Mouse (Mus musculus) MEL (cell line): ENCODE results near the gene Ak5. TPM values are rescaled to one million over a fixed set of nuclear protein-coding genes. Genes with fewer than 3 reads are reported as not detected.
A peak's percentile ranks its signal among the peaks of the same experiment; 100 is the strongest.

Experiments
- DNase-seq: peaks from one replicate; pipeline ENCODE4 v3.0.0; 2011; ENCODE audit warnings: low read depth, low spot score
- H3K27ac ChIP-seq: 2 replicates; pipeline ENCODE4 v1.5.1; 2012; ENCODE audit warnings: low read depth, mild to moderate bottlenecking, control low read depth, low read length, moderate library complexity; ENCODE audit not compliant: control insufficient read depth
- H3K27me3 ChIP-seq, 2 experiments: fragments of 150-350 bp in 1 of 2; sonication (generic) in 1 of 2; 2 replicates each; pipeline ENCODE4 v1.6.1; 2012; ENCODE audit warnings: low read length in 2 of 2, mild to moderate bottlenecking in 2 of 2, improper control_type of control experiment in 1 of 2, moderate library complexity in 1 of 2; ENCODE audit not compliant: insufficient read depth in 2 of 2, control insufficient read depth in 1 of 2
- H3K36me3 ChIP-seq, 2 experiments: 2 replicates each; pipeline ENCODE4 v1.6.1; 2012 to 2014; ENCODE audit warnings: low read length in 2 of 2, improper control_type of control experiment in 1 of 2, inconsistent platforms in 1 of 2, mild to moderate bottlenecking in 1 of 2; ENCODE audit not compliant: insufficient read depth in 2 of 2, control insufficient read depth in 1 of 2
- H3K4me1 ChIP-seq, 2 experiments: fragments of 150-350 bp in 1 of 2; sonication (generic) in 1 of 2; 2 replicates each; pipeline ENCODE4 v1.6.1; 2012; ENCODE audit warnings: low read length in 2 of 2, improper control_type of control experiment in 1 of 2, mild to moderate bottlenecking in 1 of 2; ENCODE audit not compliant: insufficient read depth in 2 of 2, control insufficient read depth in 1 of 2
- H3K4me3 ChIP-seq, 2 experiments: fragments of 150-350 bp in 1 of 2; sonication (generic) in 1 of 2; 2 replicates each; pipeline ENCODE4 v1.5.1; 2012; ENCODE audit warnings: low read depth in 2 of 2, low read length in 2 of 2, mild to moderate bottlenecking in 2 of 2, moderate library complexity in 2 of 2, control low read depth in 1 of 2, improper control_type of control experiment in 1 of 2; ENCODE audit not compliant: control insufficient read depth in 1 of 2, insufficient read depth in 1 of 2
- H3K79me2 ChIP-seq: 2 replicates; pipeline ENCODE4 v1.6.1; 2012; ENCODE audit warnings: mild to moderate bottlenecking, low read length, moderate library complexity; ENCODE audit not compliant: control insufficient read depth, poor library complexity, insufficient read depth
- H3K9ac ChIP-seq: 2 replicates; pipeline ENCODE4 v1.6.1; 2012; ENCODE audit warnings: low read depth, mild to moderate bottlenecking, control low read depth, low read length, moderate library complexity; ENCODE audit not compliant: control insufficient read depth, poor library complexity, severe bottlenecking
- H3K9me3 ChIP-seq: fragments of 150-350 bp; sonication (generic); replicated peaks from 2 replicates; pipeline ENCODE4 v1.6.1; 2012; ENCODE audit warnings: mild to moderate bottlenecking, low read length, improper control_type of control experiment, moderate library complexity; ENCODE audit not compliant: insufficient read depth
- CTCF ChIP-seq, 3 experiments: IDR thresholded peaks in 2 of 3; conservative IDR thresholded peaks in 1 of 3; 2 replicates each; pipeline ENCODE4 v1.5.1; 2011 to 2012; ENCODE audit warnings: low read length in 3 of 3, low read depth in 2 of 3, mild to moderate bottlenecking in 2 of 3, improper control_type of control experiment in 1 of 3, inconsistent platforms in 1 of 3, mixed read lengths in 1 of 3, moderate library complexity in 1 of 3; ENCODE audit not compliant: control insufficient read depth in 1 of 3, insufficient read depth in 1 of 3, poor library complexity in 1 of 3, severe bottlenecking in 1 of 3
- E2F4 ChIP-seq: IDR thresholded peaks from 2 replicates; pipeline ENCODE4 v1.6.1; 2011; ENCODE audit warnings: low read depth, low read length, improper control_type of control experiment, borderline replicate concordance
- EP300 ChIP-seq, 2 experiments: IDR thresholded peaks; 2 replicates each; pipeline ENCODE4 v1.6.1; 2011; ENCODE audit warnings: improper control_type of control experiment in 2 of 2, low read length in 2 of 2, low read depth in 1 of 2, mild to moderate bottlenecking in 1 of 2
- ETS1 ChIP-seq: IDR thresholded peaks from 2 replicates; pipeline ENCODE4 v1.6.1; 2012; ENCODE audit warnings: low read depth, mild to moderate bottlenecking, inconsistent platforms, low read length, improper control_type of control experiment, moderate library complexity
- GABPA ChIP-seq: IDR thresholded peaks from 2 replicates; pipeline ENCODE4 v1.6.1; 2012; ENCODE audit warnings: low read depth, mild to moderate bottlenecking, inconsistent platforms, low read length, improper control_type of control experiment, moderate library complexity
- GATA1 ChIP-seq: IDR thresholded peaks from 2 replicates; pipeline ENCODE4 v1.6.1; 2011; ENCODE audit warnings: low read depth, low read length, improper control_type of control experiment
- HCFC1 ChIP-seq: IDR thresholded peaks from 2 replicates; pipeline ENCODE4 v1.6.1; 2012; ENCODE audit warnings: low read depth, mild to moderate bottlenecking, inconsistent platforms, low read length, improper control_type of control experiment, moderate library complexity
- KAT2A ChIP-seq: conservative IDR thresholded peaks from 2 replicates; pipeline ENCODE4 v1.6.1; 2012; ENCODE audit warnings: low read depth, low read length, improper control_type of control experiment, inconsistent platforms
- MAX ChIP-seq: IDR thresholded peaks from 2 replicates; pipeline ENCODE4 v1.6.1; 2011; ENCODE audit warnings: low read length, improper control_type of control experiment
- MAZ ChIP-seq: IDR thresholded peaks from 2 replicates; pipeline ENCODE4 v1.6.1; 2012; ENCODE audit warnings: low read depth, mild to moderate bottlenecking, inconsistent platforms, low read length, improper control_type of control experiment
- MXI1 ChIP-seq: IDR thresholded peaks from 2 replicates; pipeline ENCODE4 v1.6.1; 2011; ENCODE audit warnings: mild to moderate bottlenecking, low read depth, low read length, improper control_type of control experiment
- MYB ChIP-seq: IDR thresholded peaks from 2 replicates; pipeline ENCODE4 v1.6.1; 2011; ENCODE audit warnings: mild to moderate bottlenecking, low read depth, low read length, improper control_type of control experiment
- MYC ChIP-seq: IDR thresholded peaks from 2 replicates; pipeline ENCODE4 v1.6.1; 2011; ENCODE audit warnings: low read depth, mild to moderate bottlenecking, low read length, improper control_type of control experiment, moderate library complexity
- NELFE ChIP-seq: IDR thresholded peaks from 2 replicates; pipeline ENCODE4 v1.6.1; 2011; ENCODE audit warnings: low read depth, low read length, improper control_type of control experiment
- POLR2A ChIP-seq, 2 experiments: IDR thresholded peaks; 2 replicates each; pipeline ENCODE4 v1.6.1; 2011 to 2012; ENCODE audit warnings: low read length in 2 of 2, mild to moderate bottlenecking in 2 of 2, control low read depth in 1 of 2, improper control_type of control experiment in 1 of 2, low read depth in 1 of 2, moderate library complexity in 1 of 2; ENCODE audit not compliant: control insufficient read depth in 1 of 2, insufficient read depth in 1 of 2, poor library complexity in 1 of 2
- RAD21 ChIP-seq: IDR thresholded peaks from 2 replicates; pipeline ENCODE4 v1.6.1; 2011; ENCODE audit warnings: mild to moderate bottlenecking, low read depth, low read length, improper control_type of control experiment
- SIN3A ChIP-seq: IDR thresholded peaks from 2 replicates; pipeline ENCODE4 v1.6.1; 2012; ENCODE audit warnings: low read length, improper control_type of control experiment, inconsistent platforms
- SMC3 ChIP-seq: IDR thresholded peaks from 2 replicates; pipeline ENCODE4 v1.6.1; 2011; ENCODE audit warnings: low read depth, low read length, improper control_type of control experiment
- USF1 ChIP-seq: IDR thresholded peaks from 2 replicates; pipeline ENCODE4 v1.6.1; 2014; ENCODE audit warnings: low read depth, mild to moderate bottlenecking, inconsistent platforms, low read length, improper control_type of control experiment, moderate library complexity
- USF2 ChIP-seq, 2 experiments: IDR thresholded peaks; 2 replicates each; pipeline ENCODE4 v1.6.1; 2011 to 2012; ENCODE audit warnings: improper control_type of control experiment in 2 of 2, low read length in 2 of 2, borderline replicate concordance in 1 of 2, inconsistent platforms in 1 of 2, low read depth in 1 of 2, mild to moderate bottlenecking in 1 of 2; ENCODE audit not compliant: insufficient read depth in 1 of 2
- ZKSCAN1 ChIP-seq: IDR thresholded peaks from 2 replicates; pipeline ENCODE4 v1.6.1; 2012; ENCODE audit warnings: low read depth, mild to moderate bottlenecking, inconsistent platforms, low read length, improper control_type of control experiment, moderate library complexity
- ZNF384 ChIP-seq: IDR thresholded peaks from 2 replicates; pipeline ENCODE4 v1.6.1; 2012; ENCODE audit warnings: low read depth, mild to moderate bottlenecking, inconsistent platforms, low read length, improper control_type of control experiment
- polyA plus RNA-seq, 2 experiments: library from polyadenylated mRNA; stranded (reverse) in 1 of 2; unstranded in 1 of 2; fragments of >175 nt in 1 of 2; fragments of >200 nt in 1 of 2; gene quantifications; 2 replicates each; pipeline versions ENCODE4 v1.2.1 to v1.2.4; 2012; ENCODE audit warnings: low replicate concordance in 2 of 2, low read depth in 1 of 2; ENCODE audit not compliant: insufficient read length in 2 of 2, insufficient read depth in 1 of 2, missing spikeins in 1 of 2
- total RNA-seq: library from RNA; depleted of rRNA; stranded (reverse); fragments of 300-350 nt; gene quantifications from 2 replicates; pipeline ENCODE4 v1.2.3, GENCODE M21; 2012

The Ak5 gene
- total and polyA plus RNA-seq, 3 experiments = 0.06 to 0.31 TPM; not detected in 1

GRCm38 (mm10) chr3:152457308-152458035 lies 210.7 kb downstream of the Ak5 start (continued):
- no peak for TF ChIP-seq POLR2A (IDR thresholded peaks at IDR 0.05; ENCODE audit: control insufficient read depth in 1 of 2, insufficient read depth in 1 of 2, low read depth in 1 of 2, low read length in 2 of 2, poor library complexity in 1 of 2)
- TF ChIP-seq MXI1 = peak; percentile 74
- no peak for TF ChIP-seq ZKSCAN1
- no peak for TF ChIP-seq RAD21
- TF ChIP-seq MYB = peak; percentile 38; the same call in 1 of the 2 replicates
- TF ChIP-seq KAT2A = no peak
- TF ChIP-seq E2F4 = no peak
- TF ChIP-seq SMC3 = no peak
- TF ChIP-seq GATA1 = peak; percentile 97
- TF ChIP-seq SIN3A = peak; percentile 90
- peak; percentile 96 to 98 for TF ChIP-seq EP300 (IDR thresholded peaks at IDR 0.05; ENCODE audit: low read depth in 1 of 2, low read length in 2 of 2)
- TF ChIP-seq ZNF384 = no peak
- TF ChIP-seq CTCF (IDR thresholded peaks at IDR 0.05 in 2 of 3, conservative IDR thresholded peaks at IDR 0.05 in 1 of 3; ENCODE audit: control insufficient read depth in 1 of 3, insufficient read depth in 1 of 3, low read depth in 2 of 3, low read length in 3 of 3, poor library complexity in 1 of 3, severe bottlenecking in 1 of 3) = no peak
- TF ChIP-seq USF2 (IDR thresholded peaks at IDR 0.05; ENCODE audit: borderline replicate concordance in 1 of 2, insufficient read depth in 1 of 2, low read depth in 1 of 2, low read length in 2 of 2) = no peak
- peak; percentile 72 for TF ChIP-seq MAX
- TF ChIP-seq GABPA = no peak
- TF ChIP-seq ETS1 = peak; percentile 96
- TF ChIP-seq HCFC1 = no peak

- Histone ChIP-seq H3K4me3 (no peak overlapping the region), H3K79me2 (no peaks in the 10 kb centered on the region), H3K27me3 (no peaks in the 10 kb centered on the region), H3K4me1 (peaks cover 5% of the 10 kb centered on the region in 2 experiments), H3K9ac (no peak overlapping the region), H3K27ac (no peak overlapping the region), H3K36me3 (peaks cover 18 to 46% of the 10 kb centered on the region in 2 experiments), H3K9me3 (no peaks in the 10 kb centered on the region)
- no peak for DNase-seq
- no peak for TF ChIP-seq USF1
- no peak for TF ChIP-seq E2F4
- TF ChIP-seq CTCF (IDR thresholded peaks at IDR 0.05 in 2 of 3, conservative IDR thresholded peaks at IDR 0.05 in 1 of 3; ENCODE audit: control insufficient read depth in 1 of 3, insufficient read depth in 1 of 3, low read depth in 2 of 3, low read length in 3 of 3, poor library complexity in 1 of 3, severe bottlenecking in 1 of 3) = no peak
- no peak for TF ChIP-seq ZKSCAN1
- no peak for TF ChIP-seq NELFE
- no peak for TF ChIP-seq GABPA
- no peak for TF ChIP-seq EP300 (IDR thresholded peaks at IDR 0.05; ENCODE audit: low read depth in 1 of 2, low read length in 2 of 2)
- no peak for TF ChIP-seq MYC
- no peak for TF ChIP-seq ZNF384
- no peak for TF ChIP-seq MAZ
- no peak for TF ChIP-seq KAT2A
- no peak for TF ChIP-seq RAD21
These were observed 215.0 kb downstream of the Ak5 start for GRCm38 (mm10) chr3:152453163-152453562.
